Mouse (Mus musculus) cerebellum, adult 18-20 months (tissue): ENCODE measurements at regions not wholly inside any gene's neighbourhood (a gene's known extent, or its start where the extent isn't known, plus 50 kb on each side); places are given as distances from the start of the nearest gene placed in this dataset.
A peak's percentile ranks its signal among the peaks of the same experiment; 100 is the strongest.

Source experiments
- DNase-seq, 2 experiments: peaks; one replicate each; pipeline ENCODE4 v3.0.0; 2021

- no peak for DNase-seq
Measured at GRCm38 (mm10) chr6:112152535-112153364, 120.8 kb upstream of the Lmcd1 start.

- DNase-seq, result no peak
Measured at GRCm38 (mm10) chr6:112167487-112167886, 106.1 kb upstream of the Lmcd1 start.

GRCm38 (mm10) chr6:112176344-112176743, 97.2 kb upstream of the Lmcd1 start:
- no peak for DNase-seq

- DNase-seq, result no peak
Measured at GRCm38 (mm10) chr6:112187636-112188035, 85.9 kb upstream of the Lmcd1 start.

- peak; percentile 40 to 66 for DNase-seq
Measured at GRCm38 (mm10) chr6:112191032-112191431, 82.5 kb upstream of the Lmcd1 start.

GRCm38 (mm10) chr6:112197445-112197844, 76.1 kb upstream of the Lmcd1 start:
- peak; percentile 49 to 52 for DNase-seq

GRCm38 (mm10) chr6:112199241-112199640, 74.3 kb upstream of the Lmcd1 start:
- DNase-seq, result no peak

GRCm38 (mm10) chr6:112202120-112202519, 71.4 kb upstream of the Lmcd1 start:
- DNase-seq, result no peak

- no peak for DNase-seq
Measured at GRCm38 (mm10) chr6:112203321-112203720, 70.2 kb upstream of the Lmcd1 start.

GRCm38 (mm10) chr6:112204956-112205355, 68.6 kb upstream of the Lmcd1 start:
- no peak for DNase-seq

GRCm38 (mm10) chr6:112205420-112205995, 68.0 kb upstream of the Lmcd1 start:
- DNase-seq, result no peak

GRCm38 (mm10) chr6:112207229-112207628, 66.3 kb upstream of the Lmcd1 start:
- peak; percentile 22 to 28 for DNase-seq

- DNase-seq, result no peak
Measured at GRCm38 (mm10) chr6:112210238-112210950, 63.2 kb upstream of the Lmcd1 start.

- no peak for DNase-seq
Measured at GRCm38 (mm10) chr6:112216868-112217267, 56.7 kb upstream of the Lmcd1 start.

GRCm38 (mm10) chr6:112218248-112218647, 55.3 kb upstream of the Lmcd1 start:
- no peak for DNase-seq

- DNase-seq, result no peak
Measured at GRCm38 (mm10) chr6:112219641-112220040, 53.9 kb upstream of the Lmcd1 start.

- no peak for DNase-seq
Measured at GRCm38 (mm10) chr6:112220149-112220548, 53.4 kb upstream of the Lmcd1 start.

GRCm38 (mm10) chr6:112221373-112221772, 52.2 kb upstream of the Lmcd1 start:
- no peak for DNase-seq

- no peak for DNase-seq
Measured at GRCm38 (mm10) chr6:112223325-112223724, 50.2 kb upstream of the Lmcd1 start.
